Mouse (Mus musculus) CH12.LX (cell line): ENCODE measurements at regions not wholly inside any gene's neighbourhood (a gene's known extent, or its start where the extent isn't known, plus 50 kb on each side); places are given as distances from the start of the nearest gene placed in this dataset.

Source experiments
- DNase-seq: peaks from one replicate; pipeline ENCODE4 v3.0.0-alpha.2; 2013; ENCODE audit errors: extremely low read depth
- H3K27ac ChIP-seq: 2 replicates; pipeline ENCODE4 v1.5.1; 2012; ENCODE audit warnings: low read depth, mild to moderate bottlenecking, control low read depth, moderate library complexity; ENCODE audit not compliant: insufficient read depth
- H3K27me3 ChIP-seq: replicated peaks from 2 replicates; pipeline ENCODE3; 2012; ENCODE audit warnings: inconsistent platforms
- H3K36me3 ChIP-seq, 2 experiments: replicated peaks in 1 of 2; 2 replicates each; pipeline versions ENCODE3 to v1.6.1; 2012; ENCODE audit warnings: inconsistent platforms in 1 of 2, low read length in 1 of 2, mild to moderate bottlenecking in 1 of 2, mixed read lengths in 1 of 2, moderate library complexity in 1 of 2; ENCODE audit not compliant: control insufficient read depth in 1 of 2, insufficient read depth in 1 of 2
- H3K4me1 ChIP-seq, 2 experiments: 2 replicates each; pipeline ENCODE4 v1.6.1; 2012; ENCODE audit warnings: inconsistent platforms in 1 of 2, moderate library complexity in 1 of 2; ENCODE audit not compliant: insufficient read depth in 2 of 2, control insufficient read depth in 1 of 2
- H3K4me2 ChIP-seq: 2 replicates; pipeline ENCODE4 v1.6.1; 2012; ENCODE audit warnings: low read depth, mild to moderate bottlenecking, control low read depth; ENCODE audit not compliant: poor library complexity, insufficient read depth, severe bottlenecking
- H3K4me3 ChIP-seq, 3 experiments: fragments of 150-350 bp in 1 of 3; sonication (generic) in 1 of 3; replicated peaks in 1 of 3; 2 replicates each; pipeline versions ENCODE3 to v1.5.1; 2011 to 2012; ENCODE audit warnings: low read depth in 2 of 3, low read length in 2 of 3, mild to moderate bottlenecking in 2 of 3, moderate library complexity in 2 of 3, control low read depth in 1 of 3, improper control_type of control experiment in 1 of 3, inconsistent platforms in 1 of 3, mixed read lengths in 1 of 3; ENCODE audit not compliant: poor library complexity in 1 of 3
- H3K79me2 ChIP-seq: replicated peaks from 2 replicates; pipeline ENCODE4 v1.6.1; 2012; ENCODE audit warnings: mild to moderate bottlenecking, moderate library complexity; ENCODE audit not compliant: control insufficient read depth, poor library complexity, insufficient read depth, severe bottlenecking; ENCODE audit errors: extremely low read depth
- H3K9ac ChIP-seq: 2 replicates; pipeline ENCODE4 v1.6.1; 2012; ENCODE audit warnings: low read depth, mild to moderate bottlenecking, control low read depth, moderate library complexity; ENCODE audit not compliant: insufficient read depth
- H3K9me3 ChIP-seq: replicated peaks from 2 replicates; pipeline ENCODE3; 2012; ENCODE audit warnings: low read length, inconsistent platforms, mixed read lengths
- EP300 ChIP-seq: IDR thresholded peaks from 2 replicates; pipeline ENCODE4 v1.6.1; 2011; ENCODE audit warnings: low read length, improper control_type of control experiment
- GABPA ChIP-seq: IDR thresholded peaks from 2 replicates; pipeline ENCODE4 v1.6.1; 2012; ENCODE audit warnings: low read depth, low read length, improper control_type of control experiment, inconsistent platforms; ENCODE audit not compliant: insufficient replicate concordance
- IRF4 ChIP-seq: IDR thresholded peaks from 2 replicates; pipeline ENCODE4 v1.6.1; 2014; ENCODE audit warnings: low read depth, mild to moderate bottlenecking, inconsistent platforms, low read length, improper control_type of control experiment
- JUN ChIP-seq: IDR thresholded peaks from 2 replicates; pipeline ENCODE4 v1.6.1; 2011; ENCODE audit warnings: low read depth, mild to moderate bottlenecking, low read length, improper control_type of control experiment, moderate library complexity; ENCODE audit not compliant: insufficient read depth
- JUND ChIP-seq: conservative IDR thresholded peaks from 2 replicates; pipeline ENCODE4 v1.6.1; 2011; ENCODE audit warnings: low read depth, low read length, improper control_type of control experiment
- KAT2A ChIP-seq: IDR thresholded peaks from 2 replicates; pipeline ENCODE4 v1.6.1; 2012; ENCODE audit warnings: low read length, improper control_type of control experiment, inconsistent platforms; ENCODE audit not compliant: insufficient replicate concordance
- MAX ChIP-seq: IDR thresholded peaks from 2 replicates; pipeline ENCODE4 v1.6.1; 2011; ENCODE audit warnings: low read length, improper control_type of control experiment
- MEF2A ChIP-seq: IDR thresholded peaks from 2 replicates; pipeline ENCODE4 v1.6.1; 2014; ENCODE audit warnings: low read depth, mild to moderate bottlenecking, inconsistent platforms, low read length, improper control_type of control experiment, borderline replicate concordance
- MXI1 ChIP-seq: IDR thresholded peaks from 2 replicates; pipeline ENCODE4 v1.6.1; 2011; ENCODE audit warnings: mild to moderate bottlenecking, low read depth, low read length, improper control_type of control experiment
- MYC ChIP-seq: IDR thresholded peaks from 2 replicates; pipeline ENCODE4 v1.6.1; 2011; ENCODE audit warnings: low read depth, mild to moderate bottlenecking, improper control_type of control experiment, low read length
- NELFE ChIP-seq: IDR thresholded peaks from 2 replicates; pipeline ENCODE4 v1.6.1; 2011; ENCODE audit warnings: low read depth, low read length, improper control_type of control experiment
- PAX5 ChIP-seq: IDR thresholded peaks from 2 replicates; pipeline ENCODE4 v1.6.1; 2012; ENCODE audit warnings: low read length, inconsistent platforms, mixed read lengths
- POLR2AphosphoS2 ChIP-seq: IDR thresholded peaks from 2 replicates; pipeline ENCODE4 v1.6.1; 2011; ENCODE audit warnings: low read depth, low read length, improper control_type of control experiment
- TCF12 ChIP-seq: IDR thresholded peaks from 2 replicates; pipeline ENCODE4 v1.6.1; 2014; ENCODE audit warnings: low read depth, mild to moderate bottlenecking, inconsistent platforms, low read length, improper control_type of control experiment
- USF2 ChIP-seq: conservative IDR thresholded peaks from 2 replicates; pipeline ENCODE4 v1.6.1; 2011; ENCODE audit warnings: low read depth, low read length, improper control_type of control experiment
- dilution Hi-C: fragments of 300-500 bp; cut with MboI; formaldehyde crosslinking; loops from 2 replicates; pipeline ENCODE4 v1.14.3; 2020; ENCODE audit warnings: low sequenced_read_pairs; ENCODE audit not compliant: extremely low pct_unique_long_range_greater_than_20kb, extremely low pct_ligation_motif_present
- in situ Hi-C: fragments of 300-500 bp; cut with MboI; formaldehyde crosslinking; loops from 3 replicates; pipeline ENCODE4 v1.14.3; 2019; ENCODE audit warnings: low sequenced_read_pairs, low pct_ligation_motif_present, low pct_unique_long_range_greater_than_20kb, mixed read lengths

- Histone ChIP-seq H3K4me3 (no peak overlapping the region), H3K9me3 (no peaks in the 10 kb centered on the region), H3K27me3 (no peaks in the 10 kb centered on the region), H3K4me2 (no peak overlapping the region), H3K27ac (no peak overlapping the region), H3K79me2 (no peaks in the 10 kb centered on the region), H3K9ac (no peak overlapping the region), H3K36me3 (no peaks in the 10 kb centered on the region), H3K4me1 (peaks cover 4 to 16% of the 10 kb centered on the region in 2 experiments; a peak in 3 of 4 replicates)
- TF ChIP-seq POLR2AphosphoS2 (no peak), KAT2A (no peak), PAX5 (no peak), IRF4 (no peak), NELFE (no peak)
- no peak for DNase-seq
- in situ Hi-C loops (no loop called here), dilution Hi-C loops (no loop called here)
Measured at GRCm38 (mm10) chr12:32666040-32666439, 153.3 kb upstream of the Nampt start.

DNA sequence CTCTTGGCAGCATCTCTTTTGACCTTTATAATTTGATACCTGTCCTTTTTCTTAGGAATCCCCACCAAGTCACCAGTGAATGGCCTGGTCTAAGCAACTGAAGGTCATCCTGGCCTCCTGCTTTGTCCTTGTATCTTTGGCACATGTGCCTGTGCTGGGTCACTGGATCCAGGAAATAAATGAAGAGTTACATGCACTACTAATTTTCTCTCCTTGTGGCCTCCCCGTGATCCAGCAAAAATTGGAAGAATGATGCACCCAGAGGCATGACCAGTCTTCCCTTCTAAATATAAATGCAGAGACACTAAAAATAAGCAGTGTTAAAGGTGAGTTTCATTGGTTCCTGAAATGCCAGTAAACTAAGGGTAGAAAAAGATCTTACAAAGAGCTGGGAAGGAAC is 141.4 kb upstream of the Nampt start:
- H3K4me2 ChIP-seq: no peak overlapping the region
- H3K36me3 ChIP-seq: no peaks in the 10 kb centered on the region
- TF ChIP-seq JUN: no peak
- TF ChIP-seq POLR2AphosphoS2: no peak
- TF ChIP-seq MAX: no peak
- no peak for TF ChIP-seq JUND
- TF ChIP-seq MXI1: no peak
- no peak for DNase-seq
- no peak overlapping the region for H3K27ac ChIP-seq
- H3K4me1 ChIP-seq: no peaks in the 10 kb centered on the region
- H3K79me2 ChIP-seq: no peaks in the 10 kb centered on the region
- no peak overlapping the region for H3K9ac ChIP-seq
- in situ Hi-C loops (no loop called here), dilution Hi-C loops (no loop called here)
- no peaks in the 10 kb centered on the region for H3K27me3 ChIP-seq
- H3K4me3 ChIP-seq: no peak overlapping the region
- H3K9me3 ChIP-seq: no peaks in the 10 kb centered on the region

- Histone ChIP-seq H3K79me2 (no peaks in the 10 kb centered on the region), H3K4me1 (no peaks in the 10 kb centered on the region), H3K27me3 (no peaks in the 10 kb centered on the region), H3K9me3 (no peaks in the 10 kb centered on the region), H3K4me2 (no peak overlapping the region), H3K36me3 (no peaks in the 10 kb centered on the region), H3K27ac (no peak overlapping the region), H3K9ac (no peak overlapping the region), H3K4me3 (no peak overlapping the region)
- TF ChIP-seq MEF2A (no peak), TCF12 (no peak), MYC (no peak), GABPA (no peak), PAX5 (no peak), USF2 (no peak), IRF4 (no peak), EP300 (no peak)
- dilution Hi-C loops: no loop called here
- in situ Hi-C loops: no loop called here
- no peak for DNase-seq
Measured at GRCm38 (mm10) chr12:32678756-32679155, 140.6 kb upstream of the Nampt start.
